Mouse (Mus musculus): ENCODE data around the gene Tmem164. TPM values are rescaled to one million over a fixed set of nuclear protein-coding genes. Genes with fewer than 3 reads are reported as not detected.

The Tmem164 gene
- polyA plus RNA-seq, 1 experiment from 2014 or later: 51.0 TPM

MicroRNA genes within 50 kb of the gene (microRNA counts, 519-probe panel; counts per million panel counts)
- microRNA mmu-miR-652: 5,224 counts per million, percentile 71 among the panel's probes with 10 or more counts

Small RNA genes within 50 kb of the gene (microRNA-seq; reads per million reads assigned to microRNA genes)
- 6,581 reads per million, percentile 91 among the genes with 10 or more reads in this experiment for gene Mir652

Data from forebrain, embryonic 12.5 days (tissue).